Mouse (Mus musculus): Measurements from ENCODE around the gene Ldhal6b.

DNA sequence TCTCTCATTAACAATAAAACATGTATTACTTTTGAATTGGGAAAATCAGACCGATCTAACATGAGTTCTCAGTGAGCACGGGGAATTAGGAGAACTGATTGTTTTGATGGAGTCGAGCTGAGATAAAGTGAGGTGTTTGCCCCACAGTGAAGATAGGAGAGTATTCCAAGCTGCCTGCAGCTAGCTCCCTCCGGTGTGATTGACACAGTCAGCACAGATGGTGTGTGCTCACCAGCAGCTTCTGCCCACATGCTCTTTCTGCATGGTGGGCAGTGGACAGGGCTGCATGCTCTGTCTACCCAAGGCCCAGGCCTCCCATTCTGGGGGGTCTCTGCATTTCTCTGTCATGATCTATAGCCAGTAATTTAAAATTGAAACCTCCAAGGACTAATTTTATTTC is 35.1 kb upstream of the Ldhal6b start:
- TF ChIP-seq CTCF (IDR thresholded peaks at IDR 0.05) (no peak), EP300 (IDR thresholded peaks at IDR 0.05) (no peak)

Data from lung, postnatal 0 days (tissue).